Mouse (Mus musculus) myocyte (in vitro differentiated cells): ENCODE results near the gene Aspa.

Experiments used
- E2F4 ChIP-seq: IDR thresholded peaks from one replicate; pipeline ENCODE4 v1.6.1; 2011; ENCODE audit warnings: mild to moderate bottlenecking, control low read depth, moderate library complexity; ENCODE audit not compliant: insufficient read depth
- TCF12 ChIP-seq: IDR thresholded peaks from one replicate; pipeline ENCODE4 v1.6.1; 2011; ENCODE audit warnings: mild to moderate bottlenecking, control low read depth; ENCODE audit not compliant: poor library complexity, insufficient read depth, severe bottlenecking

DNA sequence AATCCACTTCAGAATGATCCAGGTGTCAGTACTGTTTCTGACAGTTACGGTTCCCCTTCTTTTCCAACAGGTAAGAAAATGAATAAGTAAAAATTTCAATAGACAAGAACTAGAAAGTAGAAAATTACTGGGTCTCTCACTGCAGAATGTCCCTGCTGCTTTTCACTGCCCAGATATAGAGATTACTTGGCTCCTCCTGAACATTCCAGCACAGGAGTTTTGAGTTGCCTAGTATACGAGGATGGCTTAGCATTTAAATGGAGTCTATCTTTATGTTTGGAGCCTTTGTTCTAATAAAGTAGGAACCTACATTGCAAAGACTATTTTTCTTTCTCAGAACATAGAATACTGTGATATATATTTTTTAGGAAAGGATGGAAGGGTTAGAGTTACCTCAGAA lies 4.0 kb upstream of the Aspa start:
- no peak for TF ChIP-seq TCF12
- TF ChIP-seq E2F4 = no peak
